Mouse (Mus musculus) cerebellum, adult 9-11 months (tissue): ENCODE results near the gene Tppp2.

ENCODE experiments used
- DNase-seq: peaks from one replicate; pipeline ENCODE4 v3.0.0; 2022

The Tppp2 gene

DNA sequence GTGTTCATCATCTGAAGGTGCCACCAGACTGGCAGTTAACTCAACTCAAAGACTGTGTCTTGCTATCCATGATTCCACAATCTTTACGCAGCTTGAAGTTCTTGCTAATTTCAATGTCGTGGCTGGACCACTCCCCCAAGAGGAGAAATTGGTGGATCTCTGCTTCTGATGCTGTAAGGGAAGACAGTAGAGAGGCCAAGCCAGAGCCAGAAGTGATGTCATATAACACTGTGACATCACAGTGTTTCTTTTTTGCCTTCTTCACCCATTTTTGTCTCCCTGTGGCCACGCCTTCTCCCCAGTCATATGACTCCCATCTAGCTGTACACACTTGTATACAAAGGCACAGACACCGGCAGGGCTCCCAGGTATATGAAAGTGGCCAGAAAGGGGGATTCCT is at the start of gene Tppp2:
Gene Tppp2 (plus strand): TSS at position 301 of the 400 bp plus-strand sequence.
- DNase-seq, result no peak

DNA sequence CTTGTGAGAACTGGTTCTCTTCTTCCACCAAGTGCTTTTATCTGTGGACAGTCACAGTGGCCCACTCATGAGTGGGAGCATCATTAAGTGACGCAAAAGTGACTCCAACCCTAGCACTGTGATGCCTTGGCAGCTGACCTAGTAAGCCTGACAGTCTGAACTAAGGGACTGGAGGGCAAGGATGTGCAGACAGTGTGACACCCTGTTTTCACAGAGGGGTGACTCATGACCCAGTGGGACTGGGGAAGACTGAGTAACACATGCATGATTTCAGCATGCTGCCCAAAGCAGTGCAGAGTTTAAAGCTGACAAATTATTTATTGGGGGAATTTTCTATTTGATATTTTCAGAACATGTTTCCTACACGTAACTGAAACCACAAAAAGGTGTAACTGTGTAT is 47.5 kb upstream of the Tppp2 start:
- no peak for DNase-seq

DNA sequence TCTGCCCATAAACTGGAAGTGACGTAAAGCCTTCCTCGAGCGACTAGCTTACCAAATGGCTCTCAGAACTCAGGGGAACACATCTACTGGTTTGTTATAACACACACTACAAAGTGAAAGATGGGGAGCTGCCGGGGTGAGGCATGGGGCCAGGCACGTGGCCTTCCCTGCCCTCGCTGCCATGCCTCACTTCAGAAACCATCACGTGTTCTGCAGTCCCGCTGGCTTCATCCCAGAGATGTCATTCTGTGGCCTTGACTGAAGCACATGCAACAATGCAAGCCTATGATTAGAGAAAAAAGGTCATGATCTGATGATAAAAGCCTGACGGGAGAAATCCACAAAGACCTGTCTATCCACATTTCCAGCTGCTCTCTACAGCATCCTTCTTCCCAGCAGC is 46.5 kb upstream of the Tppp2 start:
- DNase-seq, result no peak

DNA sequence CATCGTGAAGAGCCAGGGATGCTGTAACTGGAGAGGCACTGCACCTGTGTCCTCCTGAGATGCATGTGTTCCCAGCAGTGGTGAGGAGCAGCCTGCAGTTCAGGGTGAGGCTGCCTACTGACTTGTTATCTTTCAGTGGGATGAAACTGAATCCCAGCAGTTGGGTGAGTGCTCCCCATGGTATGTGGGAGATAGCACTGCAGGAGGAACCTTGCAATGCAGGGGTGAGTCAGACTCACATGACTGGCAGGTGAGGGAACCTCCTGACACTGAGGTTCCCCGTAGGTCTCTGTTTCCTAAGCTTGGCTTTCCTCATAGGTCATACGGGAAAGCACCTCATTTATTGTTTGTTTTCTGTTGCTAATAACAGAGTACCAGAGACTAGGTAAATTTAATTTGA is 40.7 kb upstream of the Tppp2 start:
- no peak for DNase-seq

DNA sequence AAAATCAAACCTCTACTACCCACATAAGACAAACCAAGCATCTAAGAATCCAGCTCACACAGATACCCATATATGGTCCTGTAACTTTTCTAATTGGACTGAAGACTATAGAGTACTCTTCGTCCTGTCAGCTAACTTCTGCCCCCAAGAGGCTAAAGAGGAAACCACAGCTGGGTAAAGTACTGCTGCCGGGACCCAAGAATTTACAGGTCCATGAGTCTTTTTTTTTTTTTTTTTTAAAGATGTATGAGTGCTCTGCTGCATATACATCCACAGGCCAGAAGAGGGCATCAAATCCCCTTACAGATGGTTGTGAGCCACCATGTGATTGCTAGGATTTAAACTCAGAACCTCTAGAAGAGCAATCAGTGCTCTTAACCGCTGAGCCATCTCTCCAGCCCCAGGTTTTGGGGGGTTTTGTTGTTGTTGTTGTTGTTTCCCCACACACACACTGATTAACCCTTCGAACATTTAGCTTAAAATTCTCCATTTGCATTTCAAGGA is 34.6 kb upstream of the Tppp2 start:
- DNase-seq, result peak; percentile 74

DNA sequence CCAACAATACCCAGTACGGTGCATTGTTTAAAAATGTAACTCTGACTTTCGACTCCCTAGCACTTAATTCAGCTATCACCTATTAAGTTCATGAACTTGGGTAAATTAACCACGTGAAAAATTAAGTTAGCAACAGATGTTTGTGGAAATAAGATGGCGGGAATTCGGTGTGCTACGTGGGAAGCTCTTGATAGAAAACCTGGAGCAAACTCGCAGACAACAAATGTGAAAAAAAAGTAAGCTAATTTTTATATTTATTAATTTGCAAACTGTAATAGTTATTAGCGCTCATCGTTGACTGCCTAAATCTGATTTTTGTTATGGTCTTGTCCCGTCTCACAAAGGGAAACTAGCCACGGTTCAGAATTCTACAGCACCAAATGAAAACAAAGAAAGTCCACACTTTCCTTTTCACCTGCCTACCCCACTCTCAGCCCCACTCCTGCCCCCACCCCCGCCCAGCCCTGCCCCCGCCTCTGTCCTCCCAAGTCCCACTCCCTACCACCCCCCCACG is 34.1 kb upstream of the Tppp2 start:
- DNase-seq, result no peak

DNA sequence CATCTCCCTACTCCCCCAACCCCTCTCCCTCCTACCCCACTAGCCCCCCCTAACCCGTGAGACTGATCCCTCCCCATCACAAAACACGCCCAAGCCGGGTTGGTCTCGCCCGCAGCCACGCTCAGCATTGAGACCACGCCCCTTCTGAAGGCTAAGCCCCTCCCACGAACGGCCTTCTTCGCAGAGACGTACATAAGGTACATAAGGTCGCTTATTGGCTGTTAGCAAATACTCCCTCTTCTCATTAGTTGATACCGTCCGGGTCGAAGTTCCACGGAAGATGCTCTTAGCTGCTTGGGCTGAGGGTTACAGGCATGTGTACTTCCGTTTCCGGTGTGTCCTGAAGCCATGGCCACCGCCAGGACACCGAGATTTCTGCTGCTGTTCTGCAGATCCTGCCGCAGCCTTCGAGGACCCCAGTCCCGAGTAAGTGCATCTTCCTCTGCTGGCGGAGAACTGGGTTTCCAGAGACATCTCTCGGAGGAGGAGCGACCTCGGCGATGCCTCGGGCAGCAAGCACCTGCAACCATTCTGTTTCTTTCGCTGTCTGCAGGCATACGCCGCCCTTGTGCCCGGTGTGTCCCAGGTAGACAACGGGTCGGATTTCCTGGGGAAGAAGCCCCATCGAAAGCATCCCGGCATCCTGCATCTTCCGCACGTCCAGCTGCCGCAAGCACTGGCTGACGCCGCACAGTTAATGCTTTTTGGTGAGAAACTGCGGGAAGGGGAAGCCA is 33.5 kb upstream of the Tppp2 start, which contains the start of gene Mettl17:
Gene Mettl17 (plus strand): TSS at position 245 of the 734 bp plus-strand sequence.
- peak; percentile 95 for DNase-seq

DNA sequence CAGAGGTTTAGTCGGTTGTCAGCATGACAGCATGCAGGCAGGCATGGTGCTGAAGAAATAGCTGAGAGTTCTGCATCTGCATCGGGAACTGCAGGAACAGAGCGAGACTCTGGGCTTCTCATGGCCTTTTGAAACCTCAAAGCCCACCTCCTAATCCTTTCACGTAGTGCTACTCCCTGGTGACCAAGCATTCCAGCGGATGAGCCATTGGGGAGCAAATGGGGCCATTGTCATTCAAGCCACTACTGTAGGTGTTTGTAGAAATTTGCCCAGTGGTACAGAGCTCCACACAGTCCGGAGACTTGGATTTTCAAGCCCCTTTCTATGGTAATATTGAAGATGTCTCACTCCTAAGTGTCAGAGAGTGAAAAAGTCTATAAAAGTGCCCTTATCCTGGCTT is 32.2 kb upstream of the Tppp2 start:
- DNase-seq, result no peak

DNA sequence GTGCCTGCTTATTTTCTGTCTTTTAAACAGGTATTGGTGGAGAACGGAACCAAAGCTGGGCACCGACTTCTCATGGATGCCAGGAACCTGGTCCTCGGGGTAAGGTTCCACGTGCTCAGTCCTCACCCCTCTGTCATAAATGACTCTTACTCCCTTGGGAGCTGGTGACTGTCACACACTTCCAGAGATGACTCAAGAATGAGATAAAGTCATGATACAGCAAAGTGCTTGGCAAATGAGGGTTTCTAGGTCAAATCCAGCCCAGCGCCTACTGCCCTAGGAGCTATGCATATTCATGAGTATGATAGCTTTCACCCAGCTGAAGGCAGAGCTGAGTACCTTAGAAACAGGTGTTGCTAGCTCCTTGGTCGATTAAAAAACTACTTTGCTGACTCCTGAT is 28.4 kb upstream of the Tppp2 start:
- DNase-seq, result no peak

DNA sequence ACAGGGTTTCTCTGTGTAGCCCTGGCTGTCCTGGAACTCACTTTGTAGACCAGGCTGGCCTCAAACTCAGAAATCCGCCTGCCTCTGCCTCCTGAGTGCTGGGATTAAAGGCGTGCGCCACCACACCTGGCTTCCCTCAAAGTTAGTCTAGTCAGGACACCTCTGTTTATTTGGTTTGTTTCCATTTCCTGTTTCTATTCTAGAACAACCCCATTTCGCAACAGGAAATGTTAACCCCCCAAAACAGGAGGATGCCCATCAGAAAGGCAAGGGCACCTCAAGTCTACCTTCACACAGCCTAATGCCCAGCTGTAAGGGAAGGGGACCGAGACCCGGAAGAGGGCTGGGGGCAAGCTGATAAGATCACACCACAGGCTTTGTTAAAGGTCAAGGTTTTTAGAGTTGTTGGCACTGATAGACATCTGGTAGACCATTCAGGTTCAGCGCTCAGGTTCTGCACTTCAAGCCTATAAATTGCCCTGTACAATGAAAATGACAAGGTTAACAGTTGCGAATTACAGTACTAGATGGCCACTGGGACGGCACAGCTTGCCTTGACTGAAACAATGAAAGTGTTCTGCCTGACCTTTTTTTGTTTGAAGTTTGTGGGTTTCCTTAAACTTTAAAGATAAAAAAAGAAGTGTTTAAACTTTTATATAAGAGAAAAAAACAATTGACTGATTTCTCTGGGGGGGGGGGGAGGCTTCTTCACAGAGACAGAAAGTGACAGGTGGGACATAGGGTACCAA is 25.9 kb upstream of the Tppp2 start, which contains the start of gene Slc39a2:
Gene Slc39a2 (plus strand): TSS at position 699 of the 749 bp plus-strand sequence.
- no peak for DNase-seq

DNA sequence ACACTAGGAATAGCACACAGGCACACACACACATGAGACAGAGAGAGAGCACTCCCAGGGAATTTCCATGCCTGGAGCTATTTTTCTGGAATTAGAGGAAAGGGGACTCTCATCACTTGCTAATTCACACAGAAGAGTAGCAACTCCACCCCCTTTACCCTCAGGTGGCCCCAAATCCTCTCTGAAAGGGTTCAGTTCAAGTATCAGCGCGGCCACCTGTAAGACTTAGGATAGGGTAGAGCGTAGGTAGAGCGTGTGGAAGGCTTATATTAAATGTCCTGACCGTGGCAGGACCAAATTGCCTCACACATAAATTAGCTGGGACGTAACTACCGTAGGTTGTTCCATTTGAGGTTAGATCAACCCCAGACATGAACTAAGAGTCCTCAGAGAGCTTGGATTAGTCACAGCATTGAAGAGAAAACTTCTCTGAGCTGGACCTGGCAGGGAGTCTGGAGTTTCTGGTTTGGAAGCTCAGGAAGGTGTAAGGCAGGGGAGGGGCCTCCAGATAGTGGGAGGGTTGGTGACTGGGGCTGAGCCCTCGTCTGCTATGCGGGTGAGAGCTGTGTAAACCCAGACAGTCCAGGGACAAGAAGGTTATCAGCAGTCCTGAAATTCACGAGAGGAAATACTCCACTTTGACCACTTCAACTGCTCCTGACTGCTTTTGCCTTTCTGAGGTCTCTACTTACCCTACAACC is 25.0 kb upstream of the Tppp2 start:
- DNase-seq, result no peak

DNA sequence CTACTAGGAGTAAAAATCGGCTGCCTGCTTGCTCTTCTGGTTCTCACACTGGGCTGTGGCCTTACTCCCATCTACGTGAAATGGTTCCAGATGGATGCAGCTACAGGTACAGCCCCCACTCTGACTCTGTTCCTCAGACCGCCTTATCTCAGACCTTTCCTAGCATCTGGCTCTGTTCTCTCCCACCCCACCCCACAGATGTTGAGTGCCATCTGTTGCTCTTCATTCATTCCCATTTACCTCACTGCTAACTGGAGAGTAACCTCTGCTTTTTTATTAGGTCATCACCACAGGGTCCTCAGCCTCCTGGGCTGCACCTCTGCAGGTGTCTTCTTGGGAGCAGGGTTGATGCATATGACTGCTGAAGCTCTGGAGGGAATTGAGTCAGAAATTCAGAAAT is 24.4 kb upstream of the Tppp2 start:
- DNase-seq, result no peak

DNA sequence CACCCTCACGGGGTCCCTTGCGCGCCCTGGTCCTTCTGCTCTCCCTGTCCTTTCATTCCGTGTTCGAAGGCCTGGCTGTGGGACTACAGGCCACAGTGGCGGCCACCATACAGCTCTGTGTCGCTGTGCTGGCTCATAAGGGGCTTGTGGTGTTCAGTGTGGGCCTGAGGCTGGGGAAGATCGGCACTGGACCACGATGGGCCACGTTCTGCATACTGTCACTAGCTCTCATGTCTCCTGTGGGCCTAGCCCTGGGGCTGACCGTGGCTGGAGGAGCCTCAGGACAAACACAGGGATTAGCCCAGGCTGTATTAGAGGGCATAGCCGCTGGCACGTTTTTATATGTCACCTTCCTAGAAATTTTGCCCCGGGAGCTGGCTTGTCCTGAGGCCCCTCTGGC is 23.2 kb upstream of the Tppp2 start:
- DNase-seq, result no peak

DNA sequence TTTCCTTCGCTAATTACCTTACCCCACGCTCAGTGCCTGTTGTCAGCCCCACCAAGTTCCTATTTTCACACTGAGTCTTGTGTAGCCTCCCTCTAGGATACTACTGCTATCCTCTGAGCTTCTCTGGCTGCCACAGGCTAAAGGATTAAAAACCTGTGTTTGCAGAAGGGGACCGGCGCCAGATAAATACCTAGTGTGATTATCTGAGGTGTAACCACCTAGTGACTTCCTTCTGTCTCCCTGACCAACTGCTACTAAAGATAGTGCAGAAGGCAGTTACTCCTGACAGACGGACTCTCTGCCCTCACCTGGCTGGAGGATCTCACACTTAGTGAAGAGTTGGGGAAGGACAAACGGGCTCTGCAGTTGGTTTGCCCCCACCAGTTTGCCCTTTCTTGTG is 22.2 kb upstream of the Tppp2 start:
- DNase-seq, result peak; percentile 47

DNA sequence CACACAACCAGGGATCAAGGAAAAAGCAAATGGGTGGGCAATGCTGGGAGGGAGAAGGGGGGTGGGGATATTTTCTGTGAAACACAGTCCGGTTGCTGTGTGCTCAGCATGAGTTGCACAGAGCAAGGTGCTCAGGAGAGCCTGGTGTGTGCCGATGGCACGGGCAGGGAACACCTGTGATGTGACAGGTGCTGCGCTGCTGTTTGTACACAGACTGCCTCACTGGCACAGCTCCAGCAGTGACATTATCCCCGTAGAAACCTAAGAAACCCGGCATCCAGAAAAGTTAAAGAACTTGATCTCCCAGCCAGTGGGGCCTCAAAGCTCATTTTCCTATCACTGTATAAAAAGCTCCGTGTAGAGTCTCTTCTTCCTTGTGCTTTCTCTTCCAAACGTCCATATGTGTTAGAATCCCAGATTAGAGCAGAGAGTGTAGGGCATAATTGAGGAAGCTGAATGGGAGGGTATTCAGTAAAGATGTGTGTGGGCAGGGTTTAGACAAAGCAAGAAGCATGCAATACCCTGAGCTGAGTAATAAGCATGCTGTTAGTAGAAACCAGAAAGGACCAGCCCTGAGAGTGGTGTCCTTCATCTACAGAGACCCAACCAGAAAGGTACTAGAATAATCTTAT is 21.6 kb upstream of the Tppp2 start:
- DNase-seq, result no peak

DNA sequence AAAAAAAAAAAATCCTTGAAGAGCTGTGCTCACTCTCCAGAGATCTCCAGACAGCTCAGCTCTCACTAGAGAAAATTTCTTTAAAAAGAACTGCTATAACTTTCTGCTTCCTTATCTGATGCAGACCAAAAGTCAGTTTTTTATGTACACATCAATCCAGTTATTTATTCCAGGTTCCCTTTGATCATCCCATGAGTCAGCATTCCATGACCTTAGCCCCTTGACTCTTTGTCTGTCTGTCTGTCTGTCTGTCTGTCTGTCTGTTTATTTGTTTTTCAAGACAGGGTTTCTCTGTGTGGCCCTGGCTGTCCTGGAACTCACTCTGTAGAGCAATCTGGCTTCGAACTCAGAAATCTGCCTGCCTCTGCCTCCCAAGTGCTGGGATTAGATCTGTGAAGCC is 18.9 kb upstream of the Tppp2 start:
- DNase-seq, result no peak

DNA sequence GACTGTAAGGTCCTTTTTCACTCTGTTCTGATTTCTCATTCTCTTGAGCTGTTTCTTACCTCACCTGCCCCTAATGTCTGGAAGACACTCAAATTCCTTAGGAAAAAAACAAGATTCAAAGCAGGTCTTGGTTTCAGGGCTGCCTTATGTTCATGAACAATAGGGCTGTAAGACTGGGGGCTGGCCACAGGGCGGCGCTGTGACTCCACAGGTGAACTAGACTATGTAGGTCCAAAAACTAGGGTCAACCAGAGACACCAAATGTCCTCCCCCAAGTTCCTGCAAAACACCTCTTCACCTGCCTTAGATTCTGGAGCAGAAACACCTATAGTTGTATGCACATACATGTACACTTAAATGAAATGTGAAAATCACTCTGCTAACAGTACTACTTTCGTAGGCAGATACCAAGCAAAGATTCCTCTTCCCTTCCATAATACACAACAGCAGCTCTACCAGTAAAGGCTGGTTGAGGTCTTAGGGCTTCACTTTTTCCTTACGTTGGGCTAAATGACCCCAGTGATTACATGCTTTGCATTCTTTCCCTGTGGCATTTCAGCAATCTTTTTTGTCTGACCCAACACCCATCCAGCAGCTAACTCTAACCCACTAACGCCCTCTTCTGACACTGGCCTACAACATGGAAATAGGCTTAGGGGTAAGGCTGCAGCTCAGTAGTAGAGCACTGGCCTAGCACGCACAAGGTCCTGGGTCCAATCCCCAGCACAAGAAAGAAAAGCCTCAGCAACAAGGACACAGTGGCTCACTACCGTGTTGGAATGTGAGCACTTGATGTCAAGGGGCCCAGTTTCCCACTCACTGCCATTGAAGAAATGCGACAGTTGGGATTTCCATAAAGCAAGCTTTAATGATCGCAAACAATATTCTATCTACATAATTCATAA is 15.2 kb upstream of the Tppp2 start:
- peak; percentile 70 for DNase-seq

DNA sequence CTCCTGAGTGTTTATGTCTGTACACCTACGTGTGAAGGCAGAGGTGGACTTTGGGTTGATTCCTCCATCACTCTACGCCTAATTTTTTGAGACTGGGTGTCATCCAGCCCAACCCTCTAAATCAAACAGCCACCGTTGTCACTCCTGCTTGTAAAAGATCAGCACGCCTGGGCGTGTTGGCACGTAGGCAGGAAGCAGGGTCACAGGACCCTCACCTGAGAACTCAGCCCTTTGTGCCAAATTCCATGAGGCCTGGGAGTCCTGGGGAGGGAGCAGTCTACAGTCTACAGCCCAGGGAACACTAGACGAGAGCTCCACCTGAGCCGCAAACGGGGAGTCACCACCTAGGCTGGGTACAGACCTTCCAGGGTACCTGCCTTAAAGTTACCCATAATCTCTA is 14.4 kb upstream of the Tppp2 start:
- DNase-seq, result no peak

DNA sequence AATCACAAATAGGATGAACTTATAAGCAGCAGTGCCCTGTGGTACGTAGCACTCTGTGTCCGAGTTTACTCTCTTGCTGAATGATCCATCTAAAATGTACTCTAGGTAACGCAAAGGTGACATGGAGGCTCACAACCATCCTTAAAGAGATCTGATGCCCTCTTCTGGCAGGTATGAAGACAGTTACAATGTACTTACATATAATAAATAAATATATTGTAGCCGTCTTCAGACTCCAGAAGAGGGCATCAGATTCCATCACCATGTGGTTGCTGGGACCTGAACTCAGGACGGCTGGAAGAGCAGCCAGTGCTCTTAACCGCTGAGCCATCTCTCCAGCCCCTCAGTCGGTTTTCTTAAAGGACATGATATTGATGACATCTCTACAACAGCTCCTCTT is 13.5 kb upstream of the Tppp2 start:
- no peak for DNase-seq

DNA sequence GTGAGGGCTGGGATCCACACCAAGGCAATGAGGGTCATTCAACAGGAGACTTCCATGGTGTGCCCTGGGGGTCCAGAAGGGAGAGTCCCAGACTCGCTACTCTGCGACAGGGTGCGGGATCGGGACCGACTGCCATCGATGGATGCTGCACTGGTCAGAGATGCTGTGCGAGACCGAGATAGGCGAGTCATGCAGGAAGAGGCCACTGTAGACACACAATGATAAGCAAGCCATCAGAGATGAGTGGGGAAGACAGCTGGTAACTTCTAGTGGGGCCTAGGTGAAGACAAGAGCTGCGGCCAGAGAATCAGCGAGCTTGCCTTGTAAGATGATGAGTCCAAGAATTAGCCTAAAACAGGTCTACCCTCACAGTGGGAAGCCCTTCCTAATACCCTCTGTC is 12.1 kb upstream of the Tppp2 start:
- DNase-seq, result no peak

DNA sequence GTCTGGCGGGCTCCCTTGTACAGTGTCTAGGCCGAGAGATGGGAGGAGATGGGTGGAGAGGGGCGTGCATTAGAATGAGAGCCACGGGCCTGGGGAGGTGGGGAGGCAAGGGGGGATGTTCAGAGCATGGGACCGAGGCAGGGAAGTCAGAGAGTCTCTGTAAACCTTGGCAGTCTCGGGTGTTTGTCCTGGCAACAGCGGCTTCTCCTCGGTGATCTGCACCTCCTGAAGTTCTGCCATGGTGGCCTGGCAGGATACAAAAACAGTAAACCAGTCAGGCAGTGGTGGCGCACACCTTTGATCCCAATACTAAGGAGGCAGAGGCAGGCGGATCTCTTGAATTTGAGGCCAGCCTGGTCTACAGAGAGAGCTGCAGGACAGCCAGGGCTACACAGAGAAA is 6.9 kb upstream of the Tppp2 start:
- DNase-seq, result no peak
